Mouse (Mus musculus) heart, adult 2 months (tissue): ENCODE results near the gene Fhdc1. TPM values are rescaled to one million over a fixed set of nuclear protein-coding genes. Genes with fewer than 3 reads are reported as not detected.

Experiments
- DNase-seq, 2 experiments: peaks; one replicate each; pipeline ENCODE4 v3.0.0; 2021
- H3K27ac ChIP-seq: fragments of 200-600 bp; 2 replicates; pipeline ENCODE4 v1.8.1; 2022
- H3K27me3 ChIP-seq: fragments of 200-500 bp; 2 replicates; pipeline ENCODE4 v1.6.1; 2012; ENCODE audit warnings: mild to moderate bottlenecking, low read length, inconsistent platforms, mixed read lengths; ENCODE audit not compliant: control insufficient read depth, insufficient read depth
- H3K36me3 ChIP-seq: fragments of 200-500 bp; 2 replicates; pipeline ENCODE4 v1.6.1; 2012; ENCODE audit warnings: low read length, inconsistent platforms; ENCODE audit not compliant: control insufficient read depth, insufficient read depth
- H3K4me1 ChIP-seq: fragments of 200-500 bp; 2 replicates; pipeline ENCODE4 v1.6.1; 2011; ENCODE audit warnings: low read length; ENCODE audit not compliant: control insufficient read depth, insufficient read depth
- H3K4me3 ChIP-seq: fragments of 200-600 bp; 2 replicates; pipeline ENCODE4 v1.8.1; 2022
- H3K79me2 ChIP-seq: fragments of 200-500 bp; replicated peaks from 2 replicates; pipeline ENCODE4 v1.6.1; 2012; ENCODE audit warnings: mild to moderate bottlenecking, inconsistent platforms, low read length, moderate library complexity, mixed read lengths; ENCODE audit not compliant: control insufficient read depth, insufficient read depth
- H3K9ac ChIP-seq: fragments of 200-500 bp; 2 replicates; pipeline ENCODE4 v1.6.1; 2012; ENCODE audit warnings: low read depth, mild to moderate bottlenecking, control low read depth, inconsistent platforms, low read length, mixed read lengths
- CTCF ChIP-seq: fragments of 200-600 bp; IDR thresholded peaks from 2 replicates; pipeline ENCODE4 v1.8.1; 2022; ENCODE audit warnings: antibody characterized with exemption, mild to moderate bottlenecking, moderate library complexity
- EP300 ChIP-seq: fragments of 200-500 bp; IDR thresholded peaks from 2 replicates; pipeline ENCODE4 v1.6.1; 2011; ENCODE audit warnings: low read depth, low read length, control low read depth; ENCODE audit not compliant: insufficient read depth
- POLR2A ChIP-seq: fragments of 200-500 bp; IDR thresholded peaks from 2 replicates; pipeline ENCODE4 v1.6.1; 2011; ENCODE audit warnings: mild to moderate bottlenecking, low read depth, low read length, control low read depth; ENCODE audit not compliant: insufficient read depth
- WGBS: fragments of 180-500 bp; shearing (Covaris S2); methylation state at CpG from one replicate; pipeline ENCODE4 v1.1.7; 2018; 5-methylcytosine and 5-hydroxymethylcytosine counted together
- intact Hi-C: fragments of 180-260 bp; cut with DNase I; formaldehyde crosslinking; loops from one replicate; pipeline ENCODE4 v1.15.1; 2025
- polyA plus RNA-seq: library from polyadenylated mRNA; depleted of rRNA; stranded (reverse); fragments of >200 nt; gene quantifications from 2 replicates; pipeline ENCODE4 v1.2.3, GENCODE M21; 2012; rRNA removed
- total RNA-seq, 2 experiments: library from RNA; stranded (reverse); gene quantifications; 2 replicates each; pipeline ENCODE4 v1.2.3; 2021

Gene Fhdc1
- total and polyA plus RNA-seq, 3 experiments = 0.39 to 0.60 (median 0.59) TPM

- H3K79me2 ChIP-seq = no peaks in the 10 kb centered on the region
- H3K27me3 ChIP-seq = no peaks in the 10 kb centered on the region
- no peak overlapping the region for H3K4me3 ChIP-seq
- intact Hi-C loops = no loop called here
- no peaks in the 10 kb centered on the region for H3K36me3 ChIP-seq
- DNase-seq = no peak
- H3K4me1 ChIP-seq = no peaks in the 10 kb centered on the region; the same call in none of the 2 replicates
- H3K27ac ChIP-seq = no peak overlapping the region
- no peak overlapping the region for H3K9ac ChIP-seq
- TF ChIP-seq POLR2A (no peak), EP300 (no peak), CTCF (no peak)
- WGBS = 64% methylated on average over 2 of the region's 2 CpGs
These were observed 77.5 kb downstream of the Fhdc1 start for GRCm38 (mm10) chr3:84402716-84403115.

DNA sequence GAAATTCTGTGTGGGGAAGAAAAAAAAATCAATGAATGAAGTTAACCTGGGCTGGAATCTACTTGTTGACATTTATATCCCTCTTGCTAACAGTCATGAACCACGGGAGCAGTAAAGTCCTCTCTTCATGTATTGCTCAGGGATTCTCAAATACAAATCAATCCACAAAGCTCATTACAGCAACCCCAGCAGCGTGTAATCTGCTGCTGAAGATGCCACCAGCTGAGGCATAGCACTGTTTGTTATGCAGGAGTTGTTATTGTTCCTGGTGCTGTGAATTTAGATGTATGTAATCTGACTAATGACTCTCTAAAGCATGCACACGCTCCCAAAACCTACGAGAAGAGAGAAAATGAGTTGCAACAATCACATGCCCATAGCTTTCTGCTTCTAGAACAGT lies 82.3 kb downstream of the Fhdc1 start:
- Histone ChIP-seq H3K4me1 (no peaks in the 10 kb centered on the region; the same call in 1 of the 2 replicates), H3K36me3 (no peaks in the 10 kb centered on the region), H3K27me3 (no peaks in the 10 kb centered on the region), H3K27ac (no peak overlapping the region), H3K79me2 (no peaks in the 10 kb centered on the region), H3K9ac (no peak overlapping the region), H3K4me3 (no peak overlapping the region)
- WGBS = 79% methylated on average over 4 of the region's 4 CpGs
- TF ChIP-seq CTCF (no peak), EP300 (no peak), POLR2A (no peak)
- intact Hi-C loops = no loop called here
- DNase-seq = no peak

DNA sequence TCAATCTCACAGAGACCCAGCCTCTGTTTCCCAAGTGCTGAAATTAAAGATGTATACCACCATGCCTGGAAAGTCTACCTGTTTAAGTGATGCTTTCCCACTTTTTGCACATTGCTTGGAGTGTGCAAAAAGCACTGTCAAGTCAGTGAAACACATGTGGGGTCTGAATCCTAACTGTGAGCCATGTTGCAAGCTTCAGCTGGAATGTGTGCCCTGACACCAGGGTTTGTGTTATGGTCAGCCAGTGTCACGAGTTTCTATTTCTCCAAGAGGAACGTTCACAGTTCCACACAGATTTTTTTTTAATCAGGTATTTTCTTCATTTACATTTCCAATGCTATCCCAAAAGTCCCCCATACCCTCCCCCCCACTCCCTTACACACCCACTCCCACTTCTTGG lies 84.0 kb downstream of the Fhdc1 start:
- no peak for DNase-seq
- Histone ChIP-seq H3K4me1 (no peaks in the 10 kb centered on the region; the same call in 1 of the 2 replicates), H3K27me3 (no peaks in the 10 kb centered on the region), H3K79me2 (no peaks in the 10 kb centered on the region), H3K9ac (no peak overlapping the region), H3K27ac (no peak overlapping the region), H3K4me3 (no peak overlapping the region), H3K36me3 (no peaks in the 10 kb centered on the region)
- WGBS = 89% methylated on average over 2 of the region's 2 CpGs
- intact Hi-C loops = no loop called here
- TF ChIP-seq CTCF (no peak), POLR2A (no peak), EP300 (no peak)

DNA sequence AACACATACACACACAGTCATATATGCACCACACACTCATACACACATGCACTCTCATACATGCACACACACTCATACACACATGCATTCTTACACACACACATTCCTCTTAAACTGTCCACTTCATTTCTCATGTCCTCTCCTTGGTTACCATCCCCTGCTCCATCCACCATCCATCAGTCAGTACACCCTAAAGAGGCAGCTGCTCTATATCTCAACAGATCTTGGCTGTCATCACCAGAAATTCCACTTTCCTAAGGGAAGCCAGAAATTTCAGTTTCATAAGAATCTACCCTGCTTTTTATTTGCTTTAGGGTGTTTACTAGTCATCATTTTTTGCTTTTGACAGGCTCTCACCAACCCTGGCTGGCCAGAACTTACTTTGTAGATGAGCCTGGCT lies 84.4 kb downstream of the Fhdc1 start:
- Histone ChIP-seq H3K27me3 (no peaks in the 10 kb centered on the region), H3K27ac (no peak overlapping the region), H3K4me3 (no peak overlapping the region), H3K9ac (no peak overlapping the region), H3K79me2 (no peaks in the 10 kb centered on the region), H3K36me3 (no peaks in the 10 kb centered on the region), H3K4me1 (no peaks in the 10 kb centered on the region; the same call in 1 of the 2 replicates)
- no peak for DNase-seq
- TF ChIP-seq EP300 (no peak), CTCF (no peak), POLR2A (no peak)
- intact Hi-C loops = no loop called here

DNA sequence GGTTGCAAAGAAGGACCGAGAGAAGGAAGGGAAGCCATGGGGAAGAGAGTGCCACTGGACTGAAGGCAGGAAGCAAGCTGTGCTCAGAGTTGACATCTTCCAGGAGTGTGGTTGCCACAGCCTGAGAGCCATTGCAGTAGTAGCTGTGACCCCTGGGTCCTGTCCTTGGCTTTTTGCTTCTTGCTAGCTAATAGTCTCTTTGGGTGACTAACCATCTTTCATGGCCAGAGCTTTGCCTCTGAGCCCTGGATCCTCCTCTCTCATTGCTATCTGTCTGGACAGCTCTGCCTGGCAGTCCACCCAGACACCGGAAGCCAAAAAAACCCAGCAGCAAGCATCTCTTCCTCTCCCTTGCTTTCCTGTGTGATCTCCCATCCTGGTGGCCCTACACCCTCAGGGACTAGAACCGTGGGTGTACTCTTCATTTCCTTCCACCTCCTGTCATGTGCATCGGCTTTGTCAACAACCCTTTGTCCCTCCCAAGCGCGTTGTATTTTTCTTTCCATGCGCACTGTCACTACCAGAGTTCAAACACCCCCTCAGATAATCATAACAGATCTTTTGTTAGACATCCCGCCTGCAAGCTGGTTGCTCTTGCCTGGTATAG lies 85.3 kb downstream of the Fhdc1 start:
- H3K27me3 ChIP-seq = no peaks in the 10 kb centered on the region
- no peak overlapping the region for H3K27ac ChIP-seq
- no peaks in the 10 kb centered on the region for H3K79me2 ChIP-seq
- intact Hi-C loops = no loop called here
- H3K36me3 ChIP-seq = no peaks in the 10 kb centered on the region
- no peaks in the 10 kb centered on the region; the same call in 1 of the 2 replicates for H3K4me1 ChIP-seq
- H3K4me3 ChIP-seq = no peak overlapping the region
- H3K9ac ChIP-seq = no peak overlapping the region
- DNase-seq = no peak
- TF ChIP-seq CTCF (no peak), EP300 (no peak), POLR2A (no peak)
- WGBS = 53% methylated on average over 8 of the region's 8 CpGs

Other genes with a start within 250 kb of the Fhdc1 start
- 1 to 10 TPM; 4.7 to 5.2 TPM for gene Trim2, start 173.6 kb downstream of the Fhdc1 start, total RNA-seq
- 5.7 and 5.8 TPM in 2 replicates for gene Trim2, start 173.6 kb downstream of the Fhdc1 start, polyA plus RNA-seq
- gene Arfip1, start 102.2 kb upstream of the Fhdc1 start, total RNA-seq = 10 to 100 TPM; 14.8 TPM
- gene Arfip1, start 102.2 kb upstream of the Fhdc1 start, polyA plus RNA-seq = 5.6 and 9.8 TPM in 2 replicates
- under 1 TPM in 1 of 2 experiments, not detected in 1; 0.08 TPM for gene Tigd4, start 113.1 kb upstream of the Fhdc1 start, total RNA-seq
- gene Tigd4, start 113.1 kb upstream of the Fhdc1 start, polyA plus RNA-seq = not detected in 2 replicates
- gene Tmem154, start 185.8 kb upstream of the Fhdc1 start, total RNA-seq = 1 to 10 TPM; 1.6 to 2.1 TPM
- gene Tmem154, start 185.8 kb upstream of the Fhdc1 start, polyA plus RNA-seq = 2.1 TPM in 2 replicates